Mouse (Mus musculus) cortical plate, adult 2 months (tissue): ENCODE measurements around the gene Nr1h2. TPM values are rescaled to one million over a fixed set of nuclear protein-coding genes. Genes with fewer than 3 reads are reported as not detected.

ENCODE experiments used
- H3K27ac ChIP-seq: fragments of 200-500 bp; 2 replicates; pipeline ENCODE4 v1.5.1; 2012; ENCODE audit warnings: low read length, control low read depth, inconsistent platforms; ENCODE audit not compliant: insufficient read depth
- H3K4me1 ChIP-seq: fragments of 200-500 bp; 2 replicates; pipeline ENCODE4 v1.6.1; 2011; ENCODE audit warnings: low read length; ENCODE audit not compliant: control insufficient read depth, insufficient read depth
- H3K4me3 ChIP-seq: fragments of 200-500 bp; 2 replicates; pipeline ENCODE4 v1.5.1; 2011; ENCODE audit warnings: mild to moderate bottlenecking, low read length, control low read depth; ENCODE audit not compliant: insufficient read depth
- CTCF ChIP-seq: fragments of 200-500 bp; IDR thresholded peaks from 2 replicates; pipeline ENCODE4 v1.5.1; 2011; ENCODE audit warnings: mild to moderate bottlenecking, control low read depth, low read length; ENCODE audit not compliant: insufficient read depth; ENCODE audit errors: extremely low read depth
- POLR2A ChIP-seq: fragments of 200-500 bp; IDR thresholded peaks from 2 replicates; pipeline ENCODE4 v1.6.1; 2011; ENCODE audit warnings: mild to moderate bottlenecking, low read length, control low read depth; ENCODE audit not compliant: insufficient read depth; ENCODE audit errors: extremely low read depth
- polyA plus RNA-seq: library from polyadenylated mRNA; depleted of rRNA; stranded (reverse); fragments of >200 nt; gene quantifications from 2 replicates; pipeline ENCODE4 v1.2.3, GENCODE M21; 2012

Gene Nr1h2
- polyA plus RNA-seq, 1 experiment, result 89.6 TPM

GRCm38 (mm10) chr7:44595131-44595561 lies 41.4 kb upstream of the Nr1h2 start:
- Histone ChIP-seq H3K4me3 (no peak overlapping the region), H3K4me1 (0 out of 2 replicates have a peak, but pooled peaks cover 1% of the 10 kb centered on the region), H3K27ac (no peak overlapping the region)
- TF ChIP-seq POLR2A (no peak), CTCF (no peak)

DNA sequence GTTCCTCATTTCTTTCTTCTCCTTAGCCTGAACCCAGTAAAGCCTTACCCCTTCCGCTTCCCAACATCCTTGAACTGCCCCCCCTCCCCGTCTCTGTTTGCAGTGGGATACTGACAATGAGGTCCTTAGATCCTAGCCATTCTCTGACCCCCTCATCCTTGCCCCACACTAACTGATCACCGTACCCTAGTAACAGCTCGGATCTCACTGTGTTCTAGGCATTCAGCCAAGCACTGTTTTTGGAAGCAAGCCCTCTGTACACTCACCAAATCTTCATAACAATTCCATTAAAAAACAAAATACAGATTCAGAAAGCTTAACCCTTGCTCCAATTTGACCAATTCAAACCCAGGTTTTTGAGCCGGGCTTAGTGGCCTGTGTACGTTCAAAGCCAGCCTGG lies 40.5 kb upstream of the Nr1h2 start:
- 0 out of 2 replicates have a peak, but pooled peaks cover 1% of the 10 kb centered on the region for H3K4me1 ChIP-seq
- TF ChIP-seq CTCF, result no peak
- TF ChIP-seq POLR2A, result no peak
- peak overlapping the region; percentile 33; the same call in 1 of the 2 replicates for H3K27ac ChIP-seq
- H3K4me3 ChIP-seq, result peak overlapping the region; percentile 43

DNA sequence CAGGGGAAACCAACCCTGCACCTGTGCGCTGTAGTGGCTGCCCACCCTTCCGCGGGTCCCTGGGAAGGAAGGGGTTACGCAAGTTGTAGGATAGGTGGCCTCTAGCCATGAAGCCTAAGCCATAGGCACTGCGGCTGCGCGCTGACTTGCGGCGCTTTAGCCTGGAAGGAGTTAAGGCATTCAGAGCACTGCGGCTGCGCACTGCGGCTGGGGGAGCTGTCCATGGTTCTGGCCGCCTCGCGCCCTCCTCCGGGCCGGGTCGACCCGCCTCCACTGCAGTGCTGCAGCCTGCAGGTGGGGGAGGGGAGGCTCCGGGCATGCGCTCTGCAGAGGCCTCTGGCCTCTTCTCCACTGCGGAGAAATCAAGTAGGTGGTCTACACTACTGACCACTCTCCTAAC lies 40.0 kb upstream of the Nr1h2 start:
- H3K27ac ChIP-seq, result peak overlapping the region; percentile 33; the same call in 1 of the 2 replicates
- H3K4me3 ChIP-seq, result peak overlapping the region; percentile 43
- TF ChIP-seq POLR2A (peak; percentile 40; the same call in 1 of the 2 replicates), CTCF (no peak)
- H3K4me1 ChIP-seq, result 0 out of 2 replicates have a peak, but pooled peaks cover 1% of the 10 kb centered on the region

DNA sequence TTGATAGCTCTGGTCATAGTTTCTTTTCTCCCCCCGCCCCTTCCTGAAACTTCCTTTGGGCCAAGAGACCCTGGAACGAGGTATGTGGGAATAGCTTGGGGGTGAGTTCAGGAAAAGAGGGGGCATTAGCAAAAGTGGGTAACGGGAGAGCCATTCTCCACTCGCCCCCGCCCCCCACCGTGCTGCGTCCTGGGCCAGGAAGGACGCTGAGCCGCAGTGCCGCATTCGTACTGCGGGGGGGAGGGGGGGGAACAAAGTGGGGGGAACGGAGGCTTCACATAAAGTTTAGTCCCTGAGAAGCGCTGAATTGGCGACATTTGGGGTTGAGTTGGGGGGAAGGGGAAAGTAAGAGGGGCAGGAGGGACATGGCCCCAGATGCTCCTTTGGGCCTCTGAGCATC lies 39.3 kb upstream of the Nr1h2 start:
- Histone ChIP-seq H3K4me1 (peaks cover 4% of the 10 kb centered on the region; the same call in 1 of the 2 replicates), H3K27ac (no peak overlapping the region), H3K4me3 (peak overlapping the region; percentile 43)
- TF ChIP-seq POLR2A, result no peak

- H3K4me1 ChIP-seq, result peaks cover 5% of the 10 kb centered on the region; the same call in 1 of the 2 replicates
- H3K4me3 ChIP-seq, result peak overlapping the region; percentile 43
- TF ChIP-seq CTCF (no peak), POLR2A (no peak)
- peak overlapping the region; percentile 47; the same call in 1 of the 2 replicates for H3K27ac ChIP-seq
Observed at GRCm38 (mm10) chr7:44591348-44592116, 37.8 kb upstream of the Nr1h2 start.

DNA sequence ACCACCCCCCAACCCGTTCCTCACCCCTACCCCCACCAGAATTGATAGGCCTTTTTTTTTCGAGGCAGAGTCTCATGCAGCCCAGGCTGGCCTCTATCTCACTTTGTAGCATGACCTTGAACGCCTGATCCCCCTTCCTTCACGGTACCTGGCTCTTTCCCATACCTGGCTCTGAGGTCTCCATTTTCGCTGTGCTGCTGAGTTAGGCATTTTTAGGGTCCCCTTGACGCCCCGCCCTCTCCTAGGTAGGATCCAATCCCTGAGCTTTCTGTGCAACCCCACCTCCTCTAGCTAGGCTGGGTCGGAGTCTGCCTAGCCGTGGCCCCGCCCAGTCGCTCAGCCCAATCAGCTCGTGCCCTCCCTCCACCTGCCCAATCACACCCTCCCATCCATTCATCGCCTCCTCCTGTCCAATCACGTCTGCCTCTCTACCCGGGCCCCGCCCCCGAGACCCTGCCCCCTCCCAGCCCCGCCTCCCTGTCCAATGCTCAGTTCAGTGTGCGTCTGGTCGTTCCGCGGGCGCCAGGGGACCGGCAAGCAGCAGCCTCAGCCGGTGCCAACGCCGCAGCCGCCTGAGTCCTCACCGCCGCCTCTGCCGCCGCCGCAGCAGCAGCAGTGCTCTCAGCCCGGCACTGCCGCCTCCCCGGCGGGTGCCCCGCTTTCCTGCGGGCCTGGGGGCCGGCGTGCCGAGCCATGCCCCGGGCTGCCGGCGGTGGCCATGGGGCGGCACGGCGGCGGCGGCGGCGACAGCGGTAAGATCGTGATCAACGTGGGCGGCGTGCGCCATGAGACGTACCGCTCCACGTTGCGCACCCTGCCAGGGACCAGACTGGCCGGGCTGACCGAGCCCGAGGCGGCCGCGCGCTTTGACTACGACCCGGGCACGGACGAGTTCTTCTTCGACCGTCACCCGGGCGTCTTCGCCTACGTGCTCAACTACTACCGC lies 36.9 kb upstream of the Nr1h2 start, which contains the start of gene Kcnc3:
Kcnc3 (plus strand) TSS at position 263 of the 946 bp plus-strand sequence.
- Histone ChIP-seq H3K27ac (peak within 1 kb of the TSS; percentile 47; the same call in 1 of the 2 replicates), H3K4me1 (peaks cover 5% of the 10 kb centered on the region; the same call in 1 of the 2 replicates), H3K4me3 (peak within 1 kb of the TSS; percentile 43)
- TF ChIP-seq POLR2A (peak; percentile 73), CTCF (no peak)

- H3K4me3 ChIP-seq, result peak overlapping the region; percentile 43
- H3K27ac ChIP-seq, result no peak overlapping the region
- no peak for TF ChIP-seq POLR2A
- TF ChIP-seq CTCF, result no peak
- peaks cover 5% of the 10 kb centered on the region; the same call in 1 of the 2 replicates for H3K4me1 ChIP-seq
Observed at GRCm38 (mm10) chr7:44589946-44590345, 36.2 kb upstream of the Nr1h2 start.

DNA sequence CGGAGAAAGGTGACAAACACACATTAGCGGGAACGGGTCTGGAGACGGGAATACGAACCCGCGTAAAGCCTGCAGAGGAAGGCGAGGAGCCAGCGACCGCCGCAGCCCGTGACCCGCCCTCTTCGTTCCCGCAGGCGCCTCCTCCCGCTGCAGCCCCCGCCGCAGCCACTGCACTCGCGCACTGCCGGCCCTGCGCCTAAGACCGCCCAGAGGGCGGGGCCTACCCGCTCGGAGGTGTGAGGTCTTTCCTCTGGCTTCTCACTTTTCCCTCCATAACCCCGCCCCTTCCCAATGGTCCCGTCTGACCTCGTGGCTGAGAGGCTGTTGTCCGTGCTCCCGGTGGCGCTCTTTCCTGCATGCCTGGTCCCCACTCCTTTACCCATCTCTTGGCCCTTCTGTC lies 35.4 kb upstream of the Nr1h2 start:
- TF ChIP-seq POLR2A (no peak; the same call in 1 of the 2 replicates), CTCF (no peak)
- H3K27ac ChIP-seq, result no peak overlapping the region
- H3K4me3 ChIP-seq, result peak overlapping the region; percentile 43
- peaks cover 4% of the 10 kb centered on the region; the same call in 1 of the 2 replicates for H3K4me1 ChIP-seq

GRCm38 (mm10) chr7:44588338-44588737 lies 34.6 kb upstream of the Nr1h2 start:
- H3K4me1 ChIP-seq, result peaks cover 4% of the 10 kb centered on the region; the same call in 1 of the 2 replicates
- TF ChIP-seq CTCF, result no peak
- no peak for TF ChIP-seq POLR2A
- no peak overlapping the region for H3K27ac ChIP-seq
- peak overlapping the region; percentile 43 for H3K4me3 ChIP-seq
